In the genomic region with DNA sequence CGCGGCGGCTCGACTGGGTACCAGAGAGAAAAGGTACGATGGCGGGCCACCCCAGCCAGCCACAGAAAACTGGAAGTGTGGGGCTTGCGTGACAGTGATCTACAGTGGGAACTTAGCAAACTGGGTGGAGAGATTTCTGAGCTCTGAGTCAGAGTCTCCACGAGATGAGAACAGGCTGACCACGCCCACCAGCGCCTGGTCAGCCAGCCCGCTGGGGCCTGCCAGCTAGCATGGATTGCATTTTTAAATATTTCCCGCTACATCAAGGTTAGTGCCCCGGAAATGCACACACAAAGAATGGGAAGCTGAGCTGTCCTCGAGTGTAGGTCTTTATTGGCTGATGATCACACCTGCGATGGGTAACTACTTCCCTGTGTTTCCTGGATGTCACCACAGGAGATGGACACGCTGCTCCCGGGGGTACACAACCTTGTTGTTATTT, we compare ENCODE assay signal across 8 mouse cellular contexts. TPM values are rescaled to one million over a fixed set of nuclear protein-coding genes. Genes with fewer than 3 reads are reported as not detected.
DNase-seq lines count a peak whose midpoint lies in the region; ATAC-seq lines count a peak whose summit lies in the region.

No protein-coding gene starts in this region.

- H3K4me1 ChIP-seq in embryonic facial prominence, embryonic 14.5 days (ENCODE audit: control insufficient read depth, insufficient read depth, low read length) = no peaks in the 10 kb centered on the region
- peaks cover 5% of the 10 kb centered on the region; the same call in 1 of the 2 replicates for H3K4me1 ChIP-seq in heart, embryonic 15.5 days (replicated peaks)
- peaks cover 4% of the 10 kb centered on the region for H3K4me1 ChIP-seq in stomach, embryonic 16.5 days (ENCODE audit: control insufficient read depth, insufficient read depth, low read length)

- no peaks in the 10 kb centered on the region for H3K9me3 ChIP-seq in embryonic facial prominence, embryonic 14.5 days (ENCODE audit: control insufficient read depth, low read length)
- H3K9me3 ChIP-seq in heart, embryonic 15.5 days (replicated peaks) = no peaks in the 10 kb centered on the region
- H3K9me3 ChIP-seq in stomach, embryonic 16.5 days (replicated peaks; ENCODE audit: control insufficient read depth, low read length) = no peaks in the 10 kb centered on the region

- peak overlapping the region; percentile 59 for H3K9ac ChIP-seq in embryonic facial prominence, embryonic 14.5 days (ENCODE audit: low read depth, low read length)
- H3K9ac ChIP-seq in heart, embryonic 15.5 days = peak overlapping the region; percentile 46
- peak overlapping the region; percentile 69 for H3K9ac ChIP-seq in stomach, embryonic 16.5 days (ENCODE audit: low read length)

- peak; percentile 66 for ATAC-seq in embryonic facial prominence, embryonic 14.5 days (ENCODE audit: low read depth)
- ATAC-seq in heart, embryonic 15.5 days (replicated peaks; ENCODE audit: insufficient number of reproducible peaks, insufficient read depth, low FRiP score, low read depth) = peak; percentile 70
- peak; percentile 94 for ATAC-seq in stomach, embryonic 16.5 days (ENCODE audit: insufficient read depth, low FRiP score)

- H3K4me3 ChIP-seq in embryonic facial prominence, embryonic 14.5 days (ENCODE audit: low read depth, low read length) = peak overlapping the region; percentile 40
- peak overlapping the region; percentile 58 for H3K4me3 ChIP-seq in heart, embryonic 15.5 days
- H3K4me3 ChIP-seq in stomach, embryonic 16.5 days (replicated peaks; ENCODE audit: low read length) = peak overlapping the region; percentile 55

- H3K27me3 ChIP-seq in embryonic facial prominence, embryonic 14.5 days (replicated peaks; ENCODE audit: control insufficient read depth, insufficient read depth, low read length) = no peaks in the 10 kb centered on the region
- no peaks in the 10 kb centered on the region for H3K27me3 ChIP-seq in heart, embryonic 15.5 days
- H3K27me3 ChIP-seq in stomach, embryonic 16.5 days (ENCODE audit: control insufficient read depth, insufficient read depth, low read length) = no peaks in the 10 kb centered on the region

- peak overlapping the region; percentile 61 for H3K4me2 ChIP-seq in embryonic facial prominence, embryonic 14.5 days (ENCODE audit: low read depth, low read length)
- H3K4me2 ChIP-seq in heart, embryonic 15.5 days = peak overlapping the region; percentile 74
- peak overlapping the region; percentile 75 for H3K4me2 ChIP-seq in stomach, embryonic 16.5 days (ENCODE audit: low read depth, low read length)

- 20% methylated on average over 17 of the region's 17 CpGs for WGBS in embryonic facial prominence, embryonic 14.5 days
- WGBS in heart, embryonic 15.5 days = 22% methylated on average over 17 of the region's 17 CpGs
- WGBS in stomach, embryonic 16.5 days = 19% methylated on average over 17 of the region's 17 CpGs

- H3K27ac ChIP-seq in embryonic facial prominence, embryonic 14.5 days (replicated peaks; ENCODE audit: low read depth, low read length) = no peak overlapping the region
- peak overlapping the region; percentile 41; the same call in 1 of the 2 replicates for H3K27ac ChIP-seq in heart, embryonic 15.5 days
- peak overlapping the region; percentile 64; the same call in 1 of the 2 replicates for H3K27ac ChIP-seq in stomach, embryonic 16.5 days (ENCODE audit: low read length)

- H3K36me3 ChIP-seq in embryonic facial prominence, embryonic 14.5 days (ENCODE audit: control insufficient read depth, insufficient read depth, low read length) = no peaks in the 10 kb centered on the region
- no peaks in the 10 kb centered on the region for H3K36me3 ChIP-seq in heart, embryonic 15.5 days
- no peaks in the 10 kb centered on the region for H3K36me3 ChIP-seq in stomach, embryonic 16.5 days (ENCODE audit: control insufficient read depth, insufficient read depth, low read length)

- DNase-seq in 3134 (ENCODE audit: extremely low read depth, insufficient read length, low spot score) (peak; percentile 66), R1 (ENCODE audit: low read depth, low spot score) (peak; percentile 95)
- DNase-seq in embryonic facial prominence, embryonic 14.5 days (ENCODE audit: low spot score) = peak; percentile 80
- peak; percentile 82 for DNase-seq in kidney, postnatal 10 days
- peak; percentile 87 for DNase-seq in lung, postnatal 36 days
- DNase-seq in thymus, postnatal 14 days = no peak

RNA-seq across cellular contexts. Expression of a gene that starts 7.6 kb away (rescaled TPM):
- polyA plus RNA-seq in embryonic facial prominence, embryonic 14.5 days (2014; fragmentation: Nextera tagmentation; extraction: Ambion mirVana) = 56.5 and 74.7 TPM in 2 replicates
- 10.8 and 15.8 TPM in 2 replicates for polyA plus RNA-seq in heart, embryonic 15.5 days (2015; fragmentation: Nextera tagmentation; extraction: Ambion mirVana)
- 32.9 and 33.9 TPM in 2 replicates for polyA plus RNA-seq in stomach, embryonic 16.5 days (2015; fragmentation: Nextera tagmentation; extraction: Ambion mirVana)

RNA-seq across cellular contexts. Expression of a gene that starts 26.7 kb away (rescaled TPM):
- polyA plus RNA-seq in embryonic facial prominence, embryonic 14.5 days (2014; fragmentation: Nextera tagmentation; extraction: Ambion mirVana) = 32.0 and 35.3 TPM in 2 replicates
- 12.6 and 20.7 TPM in 2 replicates for polyA plus RNA-seq in heart, embryonic 15.5 days (2015; fragmentation: Nextera tagmentation; extraction: Ambion mirVana)
- 32.7 and 34.4 TPM in 2 replicates for polyA plus RNA-seq in stomach, embryonic 16.5 days (2015; fragmentation: Nextera tagmentation; extraction: Ambion mirVana)

RNA-seq across cellular contexts. Expression of a gene that starts 31.4 kb away (rescaled TPM):
- polyA plus RNA-seq in embryonic facial prominence, embryonic 14.5 days (2014; fragmentation: Nextera tagmentation; extraction: Ambion mirVana) = 13.4 and 16.2 TPM in 2 replicates
- 14.9 and 18.0 TPM in 2 replicates for polyA plus RNA-seq in heart, embryonic 15.5 days (2015; fragmentation: Nextera tagmentation; extraction: Ambion mirVana)
- polyA plus RNA-seq in stomach, embryonic 16.5 days (2015; fragmentation: Nextera tagmentation; extraction: Ambion mirVana) = 7.7 and 8.2 TPM in 2 replicates

RNA-seq across cellular contexts. Expression of a gene that starts 38.5 kb away (rescaled TPM):
- 15.6 and 19.5 TPM in 2 replicates for polyA plus RNA-seq in embryonic facial prominence, embryonic 14.5 days (2014; fragmentation: Nextera tagmentation; extraction: Ambion mirVana)
- polyA plus RNA-seq in heart, embryonic 15.5 days (2015; fragmentation: Nextera tagmentation; extraction: Ambion mirVana) = 12.7 and 15.0 TPM in 2 replicates
- polyA plus RNA-seq in stomach, embryonic 16.5 days (2015; fragmentation: Nextera tagmentation; extraction: Ambion mirVana) = 18.0 and 19.3 TPM in 2 replicates

RNA-seq across cellular contexts. Expression of a gene that starts 49.6 kb away (rescaled TPM):
- 0.24 and 0.56 TPM in 2 replicates for polyA plus RNA-seq in embryonic facial prominence, embryonic 14.5 days (2014; fragmentation: Nextera tagmentation; extraction: Ambion mirVana)
- 0.65 and 0.66 TPM in 2 replicates for polyA plus RNA-seq in heart, embryonic 15.5 days (2015; fragmentation: Nextera tagmentation; extraction: Ambion mirVana)
- polyA plus RNA-seq in stomach, embryonic 16.5 days (2015; fragmentation: Nextera tagmentation; extraction: Ambion mirVana) = 2.4 and 4.8 TPM in 2 replicates
